Mouse (Mus musculus): ENCODE data around the gene Fmo6. TPM values are rescaled to one million over a fixed set of nuclear protein-coding genes. Genes with fewer than 3 reads are reported as not detected.
A peak's percentile ranks its signal among the peaks of the same experiment; 100 is the strongest.

The Fmo6 gene
- total RNA-seq (2021) = not detected
- long read RNA-seq, experiment 1 = 0 reads
- long read RNA-seq, experiment 2 = 0 reads

DNA sequence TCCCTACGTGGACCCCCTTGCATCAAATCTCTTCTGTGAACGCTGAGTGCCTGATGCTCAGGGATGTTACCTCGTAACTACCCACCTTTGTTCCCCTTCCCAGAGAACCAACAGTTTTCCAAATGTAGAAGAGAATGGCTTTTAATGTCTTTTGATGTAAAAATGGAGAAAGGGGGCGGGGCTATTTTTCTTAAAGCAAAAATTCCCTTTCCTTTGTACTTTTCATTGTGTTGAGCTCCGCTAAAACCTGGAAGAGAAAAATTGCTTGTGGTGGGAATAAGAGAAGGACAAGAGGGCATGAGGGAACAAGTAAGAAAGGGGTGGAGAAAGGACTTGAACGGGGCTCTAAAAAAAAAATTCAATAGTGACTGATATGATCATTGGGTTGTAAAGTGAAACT, at the start of gene Fmo6:
TSS of gene Fmo6 (minus strand) at position 101 of the 400 bp plus-strand sequence.
- DNase-seq (ENCODE audit: low spot score in 2 of 2) = no peak

DNA sequence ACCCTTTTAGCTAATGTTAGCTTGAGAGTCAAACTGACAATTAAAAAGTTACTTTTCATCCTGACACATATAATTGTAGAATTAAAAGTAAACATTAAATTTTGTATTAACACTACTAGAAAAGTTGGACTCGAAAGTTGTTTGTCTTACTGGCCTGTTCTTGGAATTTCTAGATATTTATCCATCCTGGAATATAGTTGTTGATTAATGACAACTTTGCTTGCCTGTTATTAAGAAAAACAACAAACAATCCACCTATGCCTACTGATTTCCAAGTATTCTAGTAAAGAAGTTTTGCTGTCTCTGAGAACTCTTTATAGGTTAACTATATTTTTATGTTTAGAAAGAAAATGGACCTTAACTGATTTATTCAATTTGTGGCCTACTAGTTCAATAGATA, 49.5 kb upstream of the Fmo6 start:
- no peak for DNase-seq (ENCODE audit: low spot score in 2 of 2)

DNA sequence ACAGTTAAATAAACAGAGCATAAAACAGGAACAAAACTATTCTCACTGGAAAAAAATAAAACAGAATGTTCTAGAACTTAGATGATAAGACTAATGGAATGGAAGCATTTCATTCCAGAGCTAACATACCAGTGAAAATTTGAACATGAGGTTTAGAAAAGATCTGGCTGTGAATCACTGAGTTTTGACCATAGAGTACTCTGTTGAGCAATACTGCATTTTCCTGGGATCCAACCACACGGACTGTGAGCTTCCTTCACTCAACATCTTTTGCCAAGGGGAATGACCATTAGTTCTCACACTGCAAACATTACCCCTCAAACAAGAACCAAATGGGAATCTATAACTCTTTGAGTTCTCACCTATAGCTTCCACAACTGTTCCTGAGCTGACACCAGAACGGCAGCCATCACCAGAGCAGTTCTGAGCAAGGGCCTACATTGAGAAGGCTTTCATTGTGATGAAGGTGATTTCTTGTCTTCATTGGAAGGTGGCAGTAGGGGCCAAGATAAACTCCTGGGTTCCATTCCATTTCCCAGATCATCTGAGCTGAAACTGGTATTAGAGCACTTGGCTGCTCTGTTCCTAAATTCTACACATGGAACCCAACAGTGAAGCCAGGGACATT, 48.9 kb upstream of the Fmo6 start:
- no peak for DNase-seq (ENCODE audit: low spot score in 2 of 2)

DNA sequence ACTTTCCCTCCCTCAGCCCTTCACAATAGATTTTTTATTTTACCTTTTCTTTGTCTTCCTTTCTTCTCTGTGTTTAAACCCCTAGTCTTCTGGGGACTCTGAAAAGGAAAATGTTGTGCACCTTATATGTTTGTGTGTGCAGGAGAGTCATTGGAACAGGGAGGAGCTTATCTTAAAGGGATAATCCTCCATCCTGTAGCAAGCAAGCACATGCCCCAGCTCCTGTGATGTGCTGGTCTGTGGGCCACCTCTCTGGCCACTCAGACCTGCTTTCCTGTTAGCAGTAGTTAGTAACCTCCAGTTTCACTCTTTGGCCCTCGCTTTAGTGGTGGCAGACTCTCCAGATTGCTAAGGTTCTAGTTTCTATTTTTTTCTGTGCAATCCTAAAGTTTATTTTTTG, 47.1 kb upstream of the Fmo6 start, which contains the start of gene Fmo3:
TSS of gene Fmo3 (minus strand) at position 101 of the 400 bp plus-strand sequence.
- DNase-seq (ENCODE audit: low spot score in 2 of 2) = no peak

DNA sequence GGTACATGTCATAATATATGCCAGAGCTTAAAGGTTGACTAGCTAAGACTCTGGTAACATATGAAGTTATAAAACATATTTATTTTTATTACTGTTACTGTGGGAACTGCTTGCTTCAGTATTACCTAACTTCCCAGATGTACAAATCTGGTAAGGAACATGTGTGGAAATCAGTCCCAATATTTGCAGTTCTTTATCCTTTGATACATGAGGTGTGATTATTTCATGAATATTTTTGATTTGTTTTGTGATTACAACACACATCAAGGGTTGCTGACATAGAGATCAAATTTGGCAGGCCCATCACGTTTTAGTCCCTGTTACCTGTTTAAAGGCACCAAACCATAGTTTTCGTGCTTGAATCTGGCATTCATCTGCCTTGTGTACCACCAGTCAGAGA, 26.2 kb upstream of the Fmo6 start:
- no peak for DNase-seq (ENCODE audit: low spot score in 2 of 2)

DNA sequence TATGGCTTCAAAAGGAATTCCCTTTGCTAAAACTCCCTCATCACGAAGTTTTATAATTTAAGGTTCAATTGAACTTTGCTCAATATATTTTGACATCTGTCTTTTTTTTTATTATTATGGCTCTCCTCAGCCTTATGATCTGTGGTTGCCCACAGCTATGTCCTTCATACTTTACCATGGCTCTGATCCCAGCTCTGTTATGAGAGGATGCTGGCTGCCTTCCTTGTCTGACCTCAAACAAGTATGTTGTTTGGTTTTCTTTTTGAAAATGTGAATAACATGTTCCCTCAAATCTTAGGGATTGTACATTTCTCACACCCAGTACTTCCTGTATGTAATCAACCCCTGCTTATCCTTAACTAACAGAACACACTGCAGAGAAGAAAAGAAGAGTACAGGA, 20.1 kb upstream of the Fmo6 start:
- no peak for DNase-seq (ENCODE audit: low spot score in 2 of 2)

DNA sequence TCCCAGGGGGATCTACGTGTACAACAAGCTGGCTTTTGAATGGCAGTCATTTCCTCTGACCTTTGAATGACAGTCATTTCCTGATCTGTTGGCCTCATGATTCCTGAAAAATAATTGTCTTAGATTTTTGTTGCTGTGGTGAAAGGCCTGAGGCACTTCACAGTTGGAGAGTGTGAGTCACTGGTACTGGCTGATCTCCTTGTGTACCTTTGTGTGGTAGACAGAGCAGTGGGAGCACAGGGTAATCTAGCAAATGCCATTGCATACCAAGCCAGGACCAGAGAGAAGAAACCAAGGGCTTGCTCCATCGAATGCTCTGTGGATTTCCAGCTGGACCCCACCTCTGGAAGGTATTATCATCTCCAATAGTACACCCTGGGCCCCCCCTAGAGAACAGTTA, 15.8 kb upstream of the Fmo6 start:
- no peak for DNase-seq (ENCODE audit: low spot score in 2 of 2)

DNA sequence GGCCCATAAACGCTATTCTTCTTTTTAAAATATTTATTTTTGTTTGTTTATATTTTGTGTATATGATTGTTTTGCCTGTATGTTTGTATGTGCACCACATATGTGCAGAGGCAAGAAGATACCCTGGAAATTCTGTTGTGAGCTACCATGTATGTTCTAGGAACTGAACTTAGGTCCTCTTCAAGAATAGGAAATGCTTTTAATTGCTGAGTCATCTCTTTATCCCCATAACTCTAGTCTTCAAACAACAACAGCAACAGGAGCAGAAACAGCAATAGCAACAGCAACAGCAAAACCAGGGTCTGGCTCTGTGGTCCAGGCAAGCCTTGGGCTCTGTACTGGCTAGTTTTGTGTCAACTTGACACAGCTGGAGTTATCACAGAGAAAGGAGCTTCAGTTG, 12.4 kb upstream of the Fmo6 start:
- no peak for DNase-seq (ENCODE audit: low spot score in 2 of 2)

DNA sequence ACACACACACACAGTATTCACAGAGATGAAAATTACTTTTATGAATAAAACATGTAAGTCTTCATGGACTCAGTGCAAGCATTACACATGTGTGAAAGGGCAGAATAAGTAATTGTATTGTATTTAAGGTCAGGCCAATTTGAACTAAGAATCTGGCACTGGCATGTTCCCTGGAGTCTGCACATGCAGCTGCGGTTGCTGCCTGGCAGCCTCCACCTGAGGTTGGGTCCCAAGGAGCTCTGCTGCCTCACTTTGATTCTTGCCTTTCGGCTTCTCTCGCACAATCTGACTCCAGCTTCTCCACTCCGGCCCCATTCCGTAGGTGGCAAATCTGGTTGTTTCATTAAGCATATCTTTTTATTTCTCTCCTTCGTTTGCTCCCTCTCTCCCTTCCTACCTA, 10.6 kb upstream of the Fmo6 start:
- no peak for DNase-seq (ENCODE audit: low spot score in 2 of 2)

DNA sequence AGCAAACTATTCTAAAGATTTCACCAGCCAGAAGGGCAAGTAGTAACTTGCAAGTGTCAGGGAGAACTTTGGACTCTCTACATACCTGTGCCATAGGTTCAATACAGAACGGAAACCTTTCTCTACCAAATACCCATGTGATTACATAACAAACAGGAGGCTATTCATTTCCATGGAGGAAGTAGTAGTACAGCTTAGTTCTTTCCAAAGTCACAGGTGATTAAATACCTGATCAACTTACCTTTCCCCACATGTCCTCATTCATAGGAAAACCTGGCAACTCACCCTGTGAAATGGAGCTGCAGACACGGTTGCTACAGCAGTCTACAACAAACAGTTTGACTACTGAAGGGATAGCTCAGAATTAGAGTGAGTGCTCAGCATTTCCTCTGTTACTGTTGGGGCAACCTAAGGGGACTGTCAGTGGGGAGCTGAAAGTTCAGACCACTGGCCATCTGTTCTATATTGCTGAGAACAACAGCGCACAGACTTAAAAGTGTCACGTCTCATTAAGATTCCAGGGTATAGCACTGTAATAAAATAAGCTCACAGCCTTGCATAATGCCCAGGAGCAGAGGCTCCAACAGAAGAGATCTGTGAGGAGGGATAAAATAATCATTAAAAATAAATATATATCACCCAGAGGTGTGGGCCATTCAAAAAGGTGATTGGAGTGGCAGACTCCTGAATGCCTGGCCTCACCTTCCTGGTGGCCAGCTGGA, 9.7 kb upstream of the Fmo6 start:
- DNase-seq (ENCODE audit: low spot score in 2 of 2) = no peak

DNA sequence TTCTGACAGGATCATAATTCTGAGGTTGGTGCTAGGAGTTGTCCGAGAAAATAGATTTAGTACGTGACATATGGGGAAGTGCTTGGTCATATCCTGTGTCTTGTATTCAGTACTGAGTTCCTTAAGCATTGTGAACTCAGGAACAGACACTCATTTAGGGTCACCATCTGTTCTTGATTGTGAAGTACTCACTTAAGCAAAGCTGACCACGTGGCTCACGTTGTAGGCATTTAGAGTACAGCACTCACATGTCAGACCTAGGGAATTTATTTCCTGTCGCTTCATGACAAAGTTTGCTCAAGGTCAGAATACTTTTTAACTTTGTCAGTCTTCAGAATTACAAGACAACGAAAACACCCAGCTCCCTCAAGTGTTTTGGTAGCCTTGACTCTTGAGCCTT, 6.4 kb upstream of the Fmo6 start:
- DNase-seq (ENCODE audit: low spot score in 2 of 2) = no peak

DNA sequence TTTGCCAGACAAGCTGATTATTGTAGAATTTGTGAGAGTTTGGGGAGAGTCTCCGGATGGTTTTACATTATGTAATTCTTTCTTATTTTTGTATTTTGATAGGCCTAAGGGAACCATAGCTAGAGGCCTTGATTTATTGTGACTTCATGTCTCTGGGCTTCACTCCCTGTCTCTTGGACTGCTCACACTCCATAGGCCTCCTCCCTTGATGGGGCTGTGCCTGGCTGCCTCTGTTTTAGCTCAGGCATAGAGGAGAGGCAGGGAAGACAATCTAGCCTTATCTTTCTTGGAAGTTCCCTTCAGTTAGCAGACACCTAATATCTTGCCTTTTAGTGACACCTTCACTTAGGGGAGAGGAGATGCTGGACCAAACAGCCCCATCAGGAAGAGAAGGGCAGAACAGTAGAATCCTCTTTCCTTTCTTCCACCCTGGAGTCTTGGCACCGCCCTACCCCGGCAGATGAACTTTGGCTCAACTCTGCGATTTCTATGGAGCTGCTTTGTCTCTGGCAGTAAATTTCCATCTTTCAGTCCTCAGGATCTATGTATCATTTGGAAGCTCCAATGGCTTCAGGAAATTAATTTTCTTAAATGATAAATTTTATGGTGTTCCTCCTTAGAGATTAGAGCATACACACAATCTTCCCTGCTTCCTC, 1.5 kb upstream of the Fmo6 start:
- DNase-seq (ENCODE audit: low spot score in 2 of 2) = no peak

DNA sequence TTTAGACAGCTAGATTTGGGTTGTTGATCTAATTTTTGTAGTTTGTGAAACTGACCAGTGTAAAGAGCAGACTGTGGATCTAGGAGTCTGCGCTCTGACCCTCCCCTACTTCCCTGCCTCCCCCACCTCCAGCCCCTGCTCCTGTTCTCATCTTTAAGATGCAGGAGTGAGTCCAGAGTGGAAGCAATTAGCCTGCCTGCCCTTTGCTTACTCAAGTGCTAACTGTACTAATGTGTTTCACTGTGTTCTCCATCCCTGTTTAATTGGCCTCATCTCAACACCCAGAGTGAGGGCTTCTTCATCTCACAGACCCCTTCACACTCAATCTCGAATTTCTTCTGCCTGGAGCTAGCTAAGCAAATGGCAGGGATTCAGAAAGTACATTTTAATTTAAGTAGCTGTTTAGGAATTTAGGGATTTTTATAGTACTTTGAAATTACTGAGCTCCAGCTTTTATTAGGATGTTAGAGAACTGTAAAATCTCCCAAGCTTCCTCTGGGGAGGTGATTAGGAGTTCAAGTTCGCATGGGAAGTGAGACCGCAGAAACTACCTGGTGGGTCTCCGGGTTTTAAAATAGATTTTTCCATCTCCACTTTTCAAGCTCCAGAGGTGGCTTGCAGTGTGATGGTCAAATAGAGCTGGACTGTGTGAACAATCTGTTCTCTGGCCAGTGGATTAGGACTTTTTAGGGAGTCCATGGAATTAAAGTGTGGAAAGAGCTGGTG, 818 bp upstream of the Fmo6 start:
- DNase-seq (ENCODE audit: low spot score in 2 of 2) = no peak

DNA sequence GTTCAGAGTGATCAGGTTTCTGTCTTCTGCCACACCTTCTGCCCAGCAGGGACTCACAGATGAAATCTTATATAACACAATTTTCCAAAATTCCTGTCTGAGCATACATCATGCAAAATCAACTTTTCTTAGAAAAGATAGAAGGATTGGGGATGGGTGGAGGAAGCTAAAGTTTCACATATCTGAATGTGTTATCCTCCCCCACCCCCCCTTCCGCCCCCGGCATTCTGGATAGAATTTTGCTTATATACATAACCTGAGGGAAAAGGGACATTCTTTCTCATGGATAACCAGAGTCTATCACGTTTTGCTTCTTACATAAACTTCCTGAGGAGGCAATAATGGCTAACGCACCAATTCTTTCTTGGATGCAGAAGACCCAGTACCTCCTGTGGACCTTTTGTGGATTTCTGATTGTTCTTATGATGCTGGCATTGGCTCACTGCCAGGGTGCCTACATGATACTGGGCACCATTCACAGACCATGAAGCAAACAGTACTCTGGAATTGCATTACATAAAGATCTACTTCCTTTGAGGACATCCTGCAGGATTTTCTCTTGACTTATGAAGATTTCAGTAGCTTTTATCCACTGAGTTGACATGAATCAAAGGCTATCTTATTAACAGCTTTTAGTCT, 2.8 kb downstream of the Fmo6 start:
- peak in 1 of 2 experiments; percentile 16 for DNase-seq (ENCODE audit: low spot score in 2 of 2)

DNA sequence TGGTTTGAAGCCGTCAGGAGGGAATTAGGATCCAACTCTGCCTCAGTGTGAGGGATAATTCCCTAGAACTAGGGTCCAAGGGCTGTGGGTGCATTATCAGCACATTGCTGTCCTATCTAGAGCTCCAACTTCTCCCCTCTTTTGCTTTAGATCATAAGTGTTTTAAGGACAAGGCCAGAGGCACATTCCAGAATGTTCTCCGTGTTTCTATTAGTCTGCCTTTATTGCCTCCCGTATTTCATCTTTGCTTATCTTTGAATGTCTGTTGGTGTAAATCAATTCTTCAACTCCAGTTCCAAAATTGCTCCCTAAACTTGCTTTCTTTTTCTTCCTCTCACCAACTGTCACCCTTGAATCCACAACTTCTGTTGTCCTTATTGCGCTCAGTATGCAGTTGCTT, 4.9 kb downstream of the Fmo6 start:
- DNase-seq (ENCODE audit: low spot score in 2 of 2) = no peak

DNA sequence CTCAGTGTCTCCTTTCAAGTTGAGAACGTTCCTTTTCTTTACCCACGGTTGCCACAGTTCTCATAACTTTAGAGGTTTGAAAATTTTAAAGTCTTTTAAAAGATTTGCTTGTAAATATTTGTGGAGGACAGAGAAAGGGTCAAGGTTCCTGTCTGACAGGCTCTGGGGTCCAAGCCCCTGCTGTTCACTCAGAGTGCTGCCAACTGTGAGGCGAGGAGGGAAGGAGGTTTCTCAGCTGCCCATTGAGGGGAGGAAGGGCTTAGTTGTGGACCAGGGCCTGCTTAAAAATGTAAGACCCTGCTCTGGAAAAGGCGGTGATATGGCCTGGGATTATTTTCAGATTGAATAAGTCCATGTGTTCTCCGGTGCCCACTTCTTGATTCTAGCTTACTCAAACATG, 5.4 kb downstream of the Fmo6 start:
- DNase-seq (ENCODE audit: low spot score in 2 of 2) = no peak

DNA sequence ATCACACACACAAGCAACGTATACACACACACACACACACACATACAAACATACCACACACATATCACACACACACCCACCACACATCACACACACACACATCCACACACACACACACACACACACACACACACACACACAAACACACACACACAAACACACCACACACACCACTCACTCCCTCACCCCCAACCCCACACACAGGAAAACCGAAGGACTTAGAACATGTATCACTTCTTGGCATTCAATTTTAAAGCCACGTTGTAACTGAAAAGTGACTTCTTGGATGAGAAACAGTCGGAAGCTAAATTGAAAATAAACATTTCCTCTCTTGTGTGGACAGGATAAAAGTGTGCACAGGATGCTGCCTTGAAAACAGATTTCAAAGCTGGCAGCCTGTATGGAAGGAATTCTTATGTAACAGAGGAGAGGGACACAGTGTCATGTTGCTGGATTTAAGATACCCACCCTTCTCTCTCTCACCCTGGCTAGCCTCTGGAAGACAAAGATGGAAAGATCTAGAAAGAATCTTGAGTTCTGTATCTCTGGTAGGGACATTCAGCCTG, 5.9 kb downstream of the Fmo6 start:
- no peak for DNase-seq (ENCODE audit: low spot score in 2 of 2)

DNA sequence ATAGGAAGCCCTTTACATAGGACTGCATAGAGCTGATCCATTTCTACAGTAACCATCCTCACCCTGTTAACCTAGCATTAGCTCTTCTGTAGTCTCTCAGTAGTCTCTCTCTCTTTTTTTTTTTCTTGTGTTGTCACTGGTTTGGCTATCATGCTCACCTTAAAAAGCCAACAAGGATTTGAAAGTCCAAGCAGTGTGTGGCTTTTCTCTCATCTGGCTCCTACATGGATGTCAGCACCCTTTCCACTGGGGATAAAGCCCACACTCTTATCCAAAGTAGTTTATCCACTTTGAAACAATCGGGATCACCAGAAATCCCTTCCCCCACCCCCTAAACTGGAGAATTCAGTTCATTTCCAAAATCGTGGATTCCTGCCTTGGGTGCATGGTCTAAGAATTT, 6.7 kb downstream of the Fmo6 start:
- DNase-seq (ENCODE audit: low spot score in 2 of 2) = no peak

DNA sequence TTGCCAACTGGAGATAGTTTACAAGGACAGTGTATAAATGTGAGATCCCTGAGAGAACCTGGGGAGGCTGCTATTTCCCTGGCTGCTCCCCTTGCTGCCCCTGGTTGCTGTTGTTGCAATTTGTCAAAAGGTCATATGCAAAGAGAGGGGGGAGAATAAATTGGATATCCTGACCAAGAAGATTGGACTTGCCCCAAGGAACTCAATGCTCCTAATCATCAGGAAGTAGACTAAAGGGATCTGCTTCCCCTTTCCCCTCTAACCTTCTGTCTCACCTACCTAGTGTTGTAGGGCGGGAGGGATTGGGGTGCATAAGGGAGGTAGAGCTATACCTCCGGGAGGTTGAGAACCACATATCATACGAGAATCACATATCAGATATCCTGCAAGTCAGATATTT, 8.2 kb downstream of the Fmo6 start:
- DNase-seq (ENCODE audit: low spot score in 2 of 2) = no peak

DNA sequence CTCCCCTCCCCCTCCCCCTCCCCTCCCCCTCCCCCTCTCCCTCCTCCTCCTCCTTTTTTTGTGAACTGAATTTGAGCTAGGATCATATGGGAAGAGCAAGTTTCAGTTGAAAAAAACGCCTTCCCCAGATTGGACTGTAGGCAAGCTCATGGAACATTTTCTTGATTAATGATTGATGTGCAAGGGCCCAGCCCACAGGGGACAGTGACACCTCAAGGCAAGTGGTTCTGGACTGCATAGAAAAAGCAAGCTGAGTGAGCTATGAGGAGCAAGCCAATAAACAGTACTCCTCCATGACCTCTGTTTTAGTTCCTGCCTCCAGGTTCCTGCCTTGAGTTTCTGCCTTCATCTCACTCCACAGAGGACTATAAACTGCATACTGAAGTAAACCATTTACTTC, 12.2 kb downstream of the Fmo6 start:
- DNase-seq (ENCODE audit: low spot score in 2 of 2) = no peak

DNA sequence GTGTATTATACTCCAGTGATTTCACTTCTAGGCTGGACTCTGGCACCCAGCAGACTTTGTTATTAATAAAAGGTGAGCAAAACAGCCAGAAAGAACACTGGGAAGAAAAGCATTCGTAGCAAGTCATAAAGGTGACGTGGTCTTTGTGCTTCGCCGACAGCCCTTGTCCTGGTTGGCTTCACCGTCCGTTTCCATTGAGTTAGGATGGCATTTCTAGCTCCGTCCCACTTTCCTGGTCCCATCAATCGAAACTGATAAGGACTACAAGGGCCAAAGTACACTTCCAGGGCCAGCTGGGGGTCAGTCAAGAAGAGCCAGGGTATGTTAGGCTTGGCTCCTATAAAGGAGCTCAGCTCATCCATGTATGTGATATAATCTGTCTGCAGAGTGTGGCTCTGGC, 20.7 kb downstream of the Fmo6 start:
- no peak for DNase-seq (ENCODE audit: low spot score in 2 of 2)

Measured in left cerebral cortex, adult 18-20 months (tissue).